Mouse (Mus musculus) inflammation-experienced regulatory T-cells, adult 6 months (primary cell): ENCODE data around the gene Rpp21. TPM values are rescaled to one million over a fixed set of nuclear protein-coding genes. Genes with fewer than 3 reads are reported as not detected.

Experiments
- ATAC-seq: one replicate; pipeline ENCODE4 v1.8.0; 2017
- polyA plus RNA-seq, 3 experiments: library from polyadenylated mRNA; unstranded; fragments of 100-300 nt; shearing (Covaris generic); gene quantifications; one replicate each; pipeline ENCODE4 v1.2.1; 2017

Gene Rpp21
- polyA plus RNA-seq, 3 experiments from 2014 or later: 147 to 196 (median 194) TPM

DNA sequence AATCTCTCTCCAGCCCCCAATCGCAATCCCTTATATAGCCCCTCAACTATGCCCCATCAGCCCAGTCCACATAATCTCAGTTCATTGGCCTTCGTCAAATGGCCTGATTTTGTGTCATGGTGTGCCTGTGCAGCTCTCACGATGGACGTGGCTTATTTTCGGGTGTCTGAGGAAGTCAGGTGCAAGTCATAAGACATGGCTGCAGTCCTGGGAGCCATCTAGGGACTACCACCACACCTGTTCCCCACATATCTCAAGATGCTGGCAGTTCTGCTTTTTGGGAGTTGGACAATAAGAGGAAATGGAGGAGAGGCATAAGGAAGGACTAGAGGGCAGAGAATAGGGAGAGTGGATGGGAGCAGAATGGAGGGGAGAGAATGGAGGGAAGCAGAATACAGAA lies 24.3 kb downstream of the Rpp21 start:
- ATAC-seq: no peak

DNA sequence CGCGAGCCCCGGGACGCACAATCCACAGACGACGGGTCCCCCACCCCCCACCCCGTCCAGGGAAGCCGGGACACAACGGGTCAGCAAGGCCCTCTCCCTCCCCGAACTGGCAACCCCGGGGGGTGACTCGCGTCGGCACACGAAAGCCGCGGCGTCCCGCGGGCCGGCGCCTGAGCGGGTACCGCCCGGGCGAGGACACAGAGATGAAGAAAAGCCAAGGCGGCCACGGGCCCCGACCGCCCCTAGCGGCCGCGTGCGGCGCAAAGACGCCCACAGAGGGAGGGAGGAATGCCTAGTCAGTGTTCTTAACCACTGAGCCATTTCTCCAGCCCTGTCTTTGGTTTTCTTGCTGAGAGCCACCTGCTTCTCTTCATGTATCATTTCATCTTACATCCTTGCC lies 26.6 kb downstream of the Rpp21 start:
- ATAC-seq: no peak

- ATAC-seq: no peak
Measured at GRCm38 (mm10) chr17:36229046-36229445, 28.8 kb downstream of the Rpp21 start.

- peak; percentile 39 for ATAC-seq
Measured at GRCm38 (mm10) chr17:36226921-36227320, 30.9 kb downstream of the Rpp21 start.

DNA sequence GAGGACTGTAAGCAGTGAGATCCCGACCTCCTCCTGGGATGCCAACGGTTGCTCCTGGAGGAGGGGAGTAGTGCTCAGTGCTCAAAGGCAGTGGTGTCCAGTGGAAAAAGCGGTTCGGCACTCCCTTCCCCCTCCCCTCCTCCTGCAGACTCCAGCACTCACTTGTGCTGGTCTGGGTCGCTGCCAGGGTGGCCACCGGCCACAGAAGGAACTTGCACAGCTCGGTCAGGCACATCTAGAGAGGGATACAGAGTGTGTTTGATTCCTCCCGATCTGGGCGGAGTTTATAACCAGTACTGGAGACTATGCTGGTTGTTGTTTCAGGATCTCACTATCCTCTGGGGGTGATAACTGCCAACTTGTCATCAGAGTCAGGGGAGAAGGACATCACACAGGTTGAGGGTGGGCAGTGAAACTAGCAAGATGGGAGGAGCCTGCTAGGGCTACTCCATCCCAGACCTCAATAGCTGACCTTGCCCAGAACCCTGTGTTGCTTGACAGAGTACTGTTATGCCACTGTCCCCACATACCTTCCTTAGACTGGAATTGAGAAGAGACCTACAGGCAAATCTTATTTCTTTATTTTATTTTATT lies 32.5 kb downstream of the Rpp21 start:
- ATAC-seq: no peak

DNA sequence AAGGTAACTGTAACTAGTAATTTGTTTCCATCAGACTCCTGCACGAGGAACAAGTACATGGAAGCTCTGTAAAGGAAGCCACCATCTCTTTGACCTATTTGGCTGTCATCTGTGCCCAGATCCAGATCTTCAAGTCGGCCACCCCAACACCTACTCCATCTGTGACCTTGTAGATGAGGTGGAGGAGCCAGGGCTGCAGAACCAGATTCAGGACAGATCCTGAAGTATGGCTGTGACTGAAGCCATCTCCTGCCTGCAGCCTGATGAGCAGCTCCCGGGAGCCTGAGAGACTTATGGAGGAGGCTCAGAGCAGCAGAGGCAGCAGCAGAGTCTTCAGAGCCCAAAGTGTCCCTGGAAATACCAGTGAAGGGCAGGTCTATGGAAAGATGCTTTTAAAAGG lies 33.4 kb downstream of the Rpp21 start:
- ATAC-seq: no peak

GRCm38 (mm10) chr17:36218594-36219155 lies 39.2 kb downstream of the Rpp21 start:
- ATAC-seq: no peak

DNA sequence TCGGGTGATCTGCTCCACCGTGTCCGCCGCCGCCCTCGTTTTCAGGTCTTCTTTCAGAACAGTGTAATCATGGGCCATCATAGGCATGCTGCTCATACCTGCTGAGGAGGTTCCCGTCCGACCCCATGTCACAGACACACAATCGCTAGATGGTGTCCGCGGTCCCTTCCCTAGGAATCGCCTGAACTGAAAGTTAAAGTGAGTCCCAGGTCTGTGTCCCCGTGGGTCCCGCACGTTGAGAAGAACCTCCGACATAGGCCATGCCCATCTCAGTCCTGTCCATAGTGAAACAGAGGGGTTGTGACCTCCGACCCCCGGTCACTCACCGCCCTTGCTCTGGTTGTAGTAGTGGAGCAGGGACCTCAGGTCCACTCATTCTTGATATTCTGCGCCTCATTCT lies 42.3 kb downstream of the Rpp21 start:
- no peak for ATAC-seq

GRCm38 (mm10) chr17:36206846-36207245 lies 51.0 kb downstream of the Rpp21 start:
- ATAC-seq: no peak

DNA sequence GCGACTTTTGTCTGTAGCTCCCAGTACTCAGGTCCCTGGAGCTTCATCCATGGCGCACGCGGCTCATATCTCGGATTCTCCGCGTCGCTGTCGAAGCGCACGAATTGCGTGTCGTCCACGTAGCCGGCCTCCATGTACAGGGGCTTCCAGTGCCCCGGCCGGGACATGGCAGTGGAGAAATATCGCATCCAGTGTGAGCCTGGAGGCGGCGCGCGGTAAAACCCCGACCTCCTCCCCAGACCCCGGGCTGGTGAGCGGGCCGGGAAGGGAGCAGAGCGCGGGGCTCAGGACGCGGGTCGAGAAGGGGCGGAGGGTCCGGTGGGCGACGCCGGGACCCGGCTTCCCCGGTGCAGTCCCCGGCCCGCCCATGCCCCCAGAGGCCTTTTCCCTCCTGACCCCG lies 52.0 kb downstream of the Rpp21 start:
- ATAC-seq: peak; percentile 19

Other genes with a start within 250 kb of the Rpp21 start
- 10 to 100 TPM; 26.0 to 35.7 (median 32.8) TPM for gene H2-T24, start 237.5 kb downstream of the Rpp21 start, polyA plus RNA-seq
- 1,000 to 10,000 TPM in 1 of 3 experiments, 100 to 1,000 TPM in 2; 834 to 1,491 (median 990) TPM for gene H2-T23, start 225.2 kb downstream of the Rpp21 start, polyA plus RNA-seq
- gene H2-T22, start 215.3 kb downstream of the Rpp21 start, polyA plus RNA-seq: 100 to 1,000 TPM; 428 to 527 (median 477) TPM
- gene Gm6034, start 215.1 kb downstream of the Rpp21 start, polyA plus RNA-seq: under 1 TPM in 2 of 3 experiments, not detected in 1; 0.33 to 0.87 TPM
- gene Gm11127, start 199.7 kb downstream of the Rpp21 start, polyA plus RNA-seq: under 1 TPM in 1 of 3 experiments, not detected in 2; 0.30 TPM
- 1 to 10 TPM; 1.8 to 5.8 (median 2.4) TPM for gene Gm19684, start 136.4 kb downstream of the Rpp21 start, polyA plus RNA-seq
- gene Gm7030, start 128.6 kb downstream of the Rpp21 start, polyA plus RNA-seq: 1 to 10 TPM in 1 of 3 experiments, not detected in 2; 1.3 TPM
- 1 to 10 TPM; 1.5 to 7.5 (median 4.7) TPM for gene Gm8909, start 89.5 kb downstream of the Rpp21 start, polyA plus RNA-seq
- gene H2-T3, start 67.8 kb downstream of the Rpp21 start, polyA plus RNA-seq: 1 to 10 TPM in 1 of 3 experiments, under 1 TPM in 1, not detected in 1; 0.67 to 6.8 TPM
- gene Trim39, start 14.2 kb upstream of the Rpp21 start, polyA plus RNA-seq: 10 to 100 TPM; 10.1 to 20.8 (median 16.2) TPM
- not detected for gene H2-M10.2, start 28.4 kb upstream of the Rpp21 start, polyA plus RNA-seq
- not detected for gene H2-M10.1, start 68.1 kb upstream of the Rpp21 start, polyA plus RNA-seq
- gene H2-M10.3, start 110.3 kb upstream of the Rpp21 start, polyA plus RNA-seq: not detected
- not detected for gene H2-M10.4, start 204.3 kb upstream of the Rpp21 start, polyA plus RNA-seq